Mouse (Mus musculus) forebrain, postnatal 0 days (tissue): Measurements from ENCODE around the gene Chmp2b. TPM values are rescaled to one million over a fixed set of nuclear protein-coding genes. Genes with fewer than 3 reads are reported as not detected.
A peak's percentile ranks its signal among the peaks of the same experiment; 100 is the strongest.

Experiments used
- ATAC-seq: fragments of 200-750 bp; cut with Nextera tagmentation; 2 replicates; pipeline ENCODE4 v1.8.0; 2017; ENCODE audit warnings: mild to moderate bottlenecking, moderate library complexity
- DNase-seq: peaks from one replicate; pipeline ENCODE4 v3.0.0-alpha.2; 2015
- H3K27ac ChIP-seq: fragments of 300-500 bp; sonication (generic); 2 replicates; pipeline ENCODE4 v1.5.1; 2014; ENCODE audit warnings: low read depth, mild to moderate bottlenecking, antibody characterized with exemption, low read length, moderate library complexity, mixed read lengths
- H3K27me3 ChIP-seq: fragments of 300-500 bp; sonication (generic); 2 replicates; pipeline ENCODE4 v1.6.1; 2014; ENCODE audit warnings: mild to moderate bottlenecking, low read length, mixed read lengths; ENCODE audit not compliant: insufficient read depth
- H3K36me3 ChIP-seq: fragments of 300-500 bp; sonication (generic); 2 replicates; pipeline ENCODE4 v1.6.1; 2014; ENCODE audit warnings: mild to moderate bottlenecking, moderate library complexity; ENCODE audit not compliant: insufficient read depth
- H3K4me1 ChIP-seq: fragments of 300-500 bp; sonication (generic); 2 replicates; pipeline ENCODE4 v1.6.1; 2014; ENCODE audit warnings: antibody characterized with exemption; ENCODE audit not compliant: insufficient read depth
- H3K4me2 ChIP-seq: fragments of 300-500 bp; sonication (generic); 2 replicates; pipeline ENCODE4 v1.6.1; 2014; ENCODE audit warnings: low read depth, mild to moderate bottlenecking, moderate library complexity
- H3K4me3 ChIP-seq: fragments of 300-500 bp; sonication (generic); 2 replicates; pipeline ENCODE4 v1.5.1; 2014; ENCODE audit warnings: low read depth, low read length, mixed read lengths
- H3K9ac ChIP-seq: fragments of 300-500 bp; sonication (generic); 2 replicates; pipeline ENCODE4 v1.6.1; 2014; ENCODE audit warnings: mild to moderate bottlenecking
- H3K9me3 ChIP-seq: fragments of 300-500 bp; sonication (generic); 2 replicates; pipeline ENCODE4 v1.6.1; 2016; ENCODE audit warnings: low read length
- CTCF ChIP-seq: sonication (generic); IDR thresholded peaks from 2 replicates; pipeline ENCODE4 v1.5.1; 2016; ENCODE audit warnings: antibody characterized with exemption, control low read depth, low read depth
- WGBS: fragments of 180-500 bp; shearing (Covaris S2); extraction: QIAGEN DNeasy Blood & Tissue Kit; methylation state at CpG from one replicate; pipeline ENCODE4 v1.1.7; 2014; 5-methylcytosine and 5-hydroxymethylcytosine counted together
- polyA plus RNA-seq: library from polyadenylated mRNA; unstranded; fragments of >200 nt; fragmentation: Nextera tagmentation; extraction: Ambion mirVana; gene quantifications from 2 replicates; pipeline ENCODE4 v1.2.1, GENCODE M21; 2015
- total RNA-seq: library from RNA; depleted of rRNA; stranded (reverse); fragments of >200 nt; gene quantifications from 2 replicates; pipeline ENCODE4 v1.2.3, GENCODE M21; 2014; rRNA removed

Gene Chmp2b
- total RNA-seq (63.1 and 65.0 TPM in 2 replicates), polyA plus RNA-seq (124 and 140 TPM in 2 replicates)

GRCm38 (mm10) chr16:65561963-65562863 lies at the start of gene Chmp2b:
Gene Chmp2b, minus strand, starts transcription at chr16:65562726.
- Histone ChIP-seq H3K4me1 (no peaks in the 10 kb centered on the region), H3K27ac (peak within 1 kb of the TSS; percentile 63), H3K36me3 (no peaks in the 10 kb centered on the region), H3K4me3 (peak within 1 kb of the TSS; percentile 82), H3K4me2 (peak within 1 kb of the TSS; percentile 75), H3K9me3 (no peaks in the 10 kb centered on the region), H3K27me3 (no peaks in the 10 kb centered on the region), H3K9ac (peak within 1 kb of the TSS; percentile 79)
- DNase-seq (peak; percentile 94), ATAC-seq (peak; percentile 95)
- WGBS = 3% methylated on average over 69 of the region's 69 CpGs
- TF ChIP-seq CTCF = no peak

GRCm38 (mm10) chr16:65611678-65612077 lies 49.2 kb upstream of the Chmp2b start:
- Histone ChIP-seq H3K9ac (no peak overlapping the region), H3K4me2 (no peak overlapping the region), H3K27ac (no peak overlapping the region), H3K27me3 (no peaks in the 10 kb centered on the region), H3K36me3 (no peaks in the 10 kb centered on the region), H3K4me1 (no peaks in the 10 kb centered on the region), H3K9me3 (no peaks in the 10 kb centered on the region), H3K4me3 (no peak overlapping the region)
- DNase-seq = no peak
- ATAC-seq = no peak
- TF ChIP-seq CTCF = no peak
- 97% methylated on average over 1 of the region's 1 CpGs for WGBS

- H3K9me3 ChIP-seq = no peaks in the 10 kb centered on the region
- H3K4me2 ChIP-seq = no peak overlapping the region
- no peaks in the 10 kb centered on the region for H3K36me3 ChIP-seq
- TF ChIP-seq CTCF = no peak
- DNase-seq = no peak
- H3K27me3 ChIP-seq = no peaks in the 10 kb centered on the region
- no peaks in the 10 kb centered on the region for H3K4me1 ChIP-seq
- 83% methylated on average over 4 of the region's 4 CpGs for WGBS
- no peak overlapping the region for H3K9ac ChIP-seq
- no peak overlapping the region for H3K27ac ChIP-seq
- no peak for ATAC-seq
- no peak overlapping the region for H3K4me3 ChIP-seq
Measured at GRCm38 (mm10) chr16:65600798-65601197, 38.3 kb upstream of the Chmp2b start.

GRCm38 (mm10) chr16:65586111-65586865 lies 23.8 kb upstream of the Chmp2b start:
- ATAC-seq = no peak

GRCm38 (mm10) chr16:65585699-65586098 lies 23.2 kb upstream of the Chmp2b start:
- H3K9ac ChIP-seq = no peak overlapping the region
- no peak overlapping the region for H3K4me2 ChIP-seq
- no peaks in the 10 kb centered on the region for H3K4me1 ChIP-seq
- no peaks in the 10 kb centered on the region for H3K27me3 ChIP-seq
- H3K27ac ChIP-seq = no peak overlapping the region
- no peak for TF ChIP-seq CTCF
- DNase-seq (no peak), ATAC-seq (no peak)
- no peak overlapping the region for H3K4me3 ChIP-seq
- WGBS = 83% methylated on average over 2 of the region's 2 CpGs
- H3K36me3 ChIP-seq = no peaks in the 10 kb centered on the region
- H3K9me3 ChIP-seq = no peaks in the 10 kb centered on the region

More at GRCm38 (mm10) chr16:65586111-65586865, 23.8 kb upstream of the Chmp2b start:
- 69% methylated on average over 7 of the region's 7 CpGs for WGBS
- Histone ChIP-seq H3K27ac (no peak overlapping the region), H3K9me3 (no peaks in the 10 kb centered on the region), H3K4me3 (no peak overlapping the region), H3K9ac (no peak overlapping the region), H3K4me2 (no peak overlapping the region), H3K27me3 (no peaks in the 10 kb centered on the region), H3K4me1 (no peaks in the 10 kb centered on the region), H3K36me3 (no peaks in the 10 kb centered on the region)
- DNase-seq = no peak
- TF ChIP-seq CTCF = no peak

- ATAC-seq = no peak
- Histone ChIP-seq H3K9ac (no peak overlapping the region), H3K4me3 (no peak overlapping the region), H3K4me1 (no peaks in the 10 kb centered on the region), H3K9me3 (no peaks in the 10 kb centered on the region), H3K36me3 (no peaks in the 10 kb centered on the region), H3K27ac (no peak overlapping the region), H3K27me3 (no peaks in the 10 kb centered on the region), H3K4me2 (no peak overlapping the region)
- no peak for DNase-seq
- WGBS = 53% methylated on average over 6 of the region's 6 CpGs
- TF ChIP-seq CTCF = no peak
Measured at GRCm38 (mm10) chr16:65577298-65578029, 14.9 kb upstream of the Chmp2b start.
